Mouse (Mus musculus) MEL (cell line): ENCODE measurements around the gene Adamtsl5.
A peak's percentile ranks its signal among the peaks of the same experiment; 100 is the strongest.

Experiments
- CHD1 ChIP-seq: IDR thresholded peaks from 2 replicates; pipeline ENCODE4 v1.6.1; 2012; ENCODE audit warnings: low read depth, mild to moderate bottlenecking, inconsistent platforms, low read length, improper control_type of control experiment
- CHD2 ChIP-seq: IDR thresholded peaks from 2 replicates; pipeline ENCODE4 v1.6.1; 2011; ENCODE audit warnings: low read length, improper control_type of control experiment
- CTCF ChIP-seq, 3 experiments: IDR thresholded peaks in 2 of 3; conservative IDR thresholded peaks in 1 of 3; 2 replicates each; pipeline ENCODE4 v1.5.1; 2011 to 2012; ENCODE audit warnings: low read length in 3 of 3, low read depth in 2 of 3, mild to moderate bottlenecking in 2 of 3, improper control_type of control experiment in 1 of 3, inconsistent platforms in 1 of 3, mixed read lengths in 1 of 3, moderate library complexity in 1 of 3; ENCODE audit not compliant: control insufficient read depth in 1 of 3, insufficient read depth in 1 of 3, poor library complexity in 1 of 3, severe bottlenecking in 1 of 3
- E2F4 ChIP-seq: IDR thresholded peaks from 2 replicates; pipeline ENCODE4 v1.6.1; 2011; ENCODE audit warnings: low read depth, low read length, improper control_type of control experiment, borderline replicate concordance
- ELF1 ChIP-seq: IDR thresholded peaks from 2 replicates; pipeline ENCODE4 v1.6.1; 2014; ENCODE audit warnings: low read depth, mild to moderate bottlenecking, inconsistent platforms, low read length, improper control_type of control experiment, moderate library complexity
- EP300 ChIP-seq, 2 experiments: IDR thresholded peaks; 2 replicates each; pipeline ENCODE4 v1.6.1; 2011; ENCODE audit warnings: improper control_type of control experiment in 2 of 2, low read length in 2 of 2, low read depth in 1 of 2, mild to moderate bottlenecking in 1 of 2
- ETS1 ChIP-seq: IDR thresholded peaks from 2 replicates; pipeline ENCODE4 v1.6.1; 2012; ENCODE audit warnings: low read depth, mild to moderate bottlenecking, inconsistent platforms, low read length, improper control_type of control experiment, moderate library complexity
- MAX ChIP-seq: IDR thresholded peaks from 2 replicates; pipeline ENCODE4 v1.6.1; 2011; ENCODE audit warnings: low read length, improper control_type of control experiment
- NELFE ChIP-seq: IDR thresholded peaks from 2 replicates; pipeline ENCODE4 v1.6.1; 2011; ENCODE audit warnings: low read depth, low read length, improper control_type of control experiment
- POLR2A ChIP-seq, 2 experiments: IDR thresholded peaks; 2 replicates each; pipeline ENCODE4 v1.6.1; 2011 to 2012; ENCODE audit warnings: low read length in 2 of 2, mild to moderate bottlenecking in 2 of 2, control low read depth in 1 of 2, improper control_type of control experiment in 1 of 2, low read depth in 1 of 2, moderate library complexity in 1 of 2; ENCODE audit not compliant: control insufficient read depth in 1 of 2, insufficient read depth in 1 of 2, poor library complexity in 1 of 2
- RCOR1 ChIP-seq: IDR thresholded peaks from 2 replicates; pipeline ENCODE4 v1.6.1; 2012; ENCODE audit warnings: low read depth, mild to moderate bottlenecking, inconsistent platforms, low read length, improper control_type of control experiment
- ZC3H11A ChIP-seq: IDR thresholded peaks from 2 replicates; pipeline ENCODE4 v1.6.1; 2012; ENCODE audit warnings: low read depth, mild to moderate bottlenecking, inconsistent platforms, low read length, improper control_type of control experiment
- ZKSCAN1 ChIP-seq: IDR thresholded peaks from 2 replicates; pipeline ENCODE4 v1.6.1; 2012; ENCODE audit warnings: low read depth, mild to moderate bottlenecking, inconsistent platforms, low read length, improper control_type of control experiment, moderate library complexity

DNA sequence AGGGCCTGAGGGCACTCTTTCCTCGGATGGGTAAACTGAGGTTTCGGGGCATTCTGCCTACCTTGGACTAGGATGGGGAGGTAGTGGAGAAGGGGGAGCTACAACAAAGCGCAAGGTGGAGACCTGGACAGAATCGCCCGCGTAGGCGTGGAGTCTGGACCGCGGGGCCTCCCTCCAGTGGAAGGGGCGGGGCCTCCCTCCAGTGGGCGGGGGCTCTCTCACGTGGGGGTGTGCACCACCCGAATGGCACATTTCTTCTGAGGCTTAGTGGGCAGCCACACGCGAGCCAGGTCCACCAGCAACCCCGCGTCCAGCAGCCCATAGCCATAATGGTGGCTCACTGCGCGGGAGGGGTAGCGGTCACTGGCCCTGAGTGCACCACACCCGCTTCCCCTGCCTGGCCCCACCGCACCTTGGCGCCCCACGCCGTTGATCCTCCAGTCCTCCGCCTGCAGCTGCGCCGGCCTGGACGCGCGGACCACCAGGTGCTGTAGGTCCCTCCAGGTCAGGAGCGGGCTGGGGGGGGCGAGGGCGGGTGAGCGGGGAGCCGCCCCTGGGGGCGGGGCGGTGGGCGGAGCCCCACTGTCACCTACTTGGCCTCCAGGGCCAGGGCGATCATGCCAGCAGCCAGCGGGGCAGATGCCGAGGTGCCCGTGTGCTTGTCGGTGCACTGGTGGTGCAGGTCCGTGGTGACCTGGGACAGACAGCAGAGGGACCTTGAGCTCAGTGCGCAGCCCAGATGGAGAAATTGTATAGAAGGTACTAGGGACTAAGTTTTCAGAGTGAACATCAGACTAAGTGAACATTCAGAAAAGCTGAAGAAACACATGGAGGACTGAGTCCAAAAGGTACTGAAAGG, 24.7 kb downstream of the Adamtsl5 start:
- TF ChIP-seq EP300 (IDR thresholded peaks at IDR 0.05; ENCODE audit: low read depth in 1 of 2, low read length in 2 of 2) = no peak
- no peak for TF ChIP-seq CTCF (IDR thresholded peaks at IDR 0.05 in 2 of 3, conservative IDR thresholded peaks at IDR 0.05 in 1 of 3; ENCODE audit: control insufficient read depth in 1 of 3, insufficient read depth in 1 of 3, low read depth in 2 of 3, low read length in 3 of 3, poor library complexity in 1 of 3, severe bottlenecking in 1 of 3)
- peak; percentile 10 to 67; a peak in 2 of 4 replicates for TF ChIP-seq POLR2A (IDR thresholded peaks at IDR 0.05; ENCODE audit: control insufficient read depth in 1 of 2, insufficient read depth in 1 of 2, low read depth in 1 of 2, low read length in 2 of 2, poor library complexity in 1 of 2)
- no peak for TF ChIP-seq ZKSCAN1
- no peak for TF ChIP-seq E2F4
- no peak for TF ChIP-seq RCOR1
- 0 out of 2 replicates have a peak, but pooled peaks have one; percentile 45 for TF ChIP-seq CHD1
- TF ChIP-seq ETS1 = no peak
- no peak for TF ChIP-seq ELF1
- TF ChIP-seq MAX = no peak
- TF ChIP-seq NELFE = peak; percentile 52; the same call in 1 of the 2 replicates
- TF ChIP-seq CHD2 = no peak
- TF ChIP-seq ZC3H11A = no peak
